Mouse (Mus musculus) bone marrow macrophage, adult 2 months (primary cell): ENCODE data around the gene Il23r. TPM values are rescaled to one million over a fixed set of nuclear protein-coding genes. Genes with fewer than 3 reads are reported as not detected.

ENCODE experiments used
- H3K27ac ChIP-seq: 2 replicates; pipeline ENCODE4 v1.5.1; 2012; ENCODE audit warnings: low read depth, low read length; ENCODE audit not compliant: insufficient read depth
- H3K4me1 ChIP-seq: 2 replicates; pipeline ENCODE4 v1.6.1; 2012; ENCODE audit warnings: low read length; ENCODE audit not compliant: control insufficient read depth, insufficient read depth
- H3K4me3 ChIP-seq: 2 replicates; pipeline ENCODE4 v1.5.1; 2012; ENCODE audit warnings: mild to moderate bottlenecking, low read length, moderate library complexity; ENCODE audit not compliant: insufficient read depth
- CTCF ChIP-seq: IDR thresholded peaks from 2 replicates; pipeline ENCODE4 v1.5.1; 2012; ENCODE audit warnings: low read depth, mild to moderate bottlenecking, low read length, moderate library complexity
- POLR2A ChIP-seq: IDR thresholded peaks from 2 replicates; pipeline ENCODE4 v1.6.1; 2012; ENCODE audit warnings: mild to moderate bottlenecking, low read depth, low read length, borderline replicate concordance
- polyA plus RNA-seq: library from polyadenylated mRNA; stranded (reverse); fragments of >200 nt; gene quantifications from 2 replicates; pipeline ENCODE4 v1.2.4, GENCODE M21; 2012; ENCODE audit not compliant: missing spikeins, insufficient read depth, insufficient read length

The Il23r gene
- polyA plus RNA-seq, 1 experiment, result not detected

- Histone ChIP-seq H3K27ac (no peak overlapping the region), H3K4me3 (no peak overlapping the region), H3K4me1 (no peaks in the 10 kb centered on the region)
- no peak for TF ChIP-seq POLR2A
- no peak for TF ChIP-seq CTCF
These were observed 10.6 kb downstream of the Il23r start for GRCm38 (mm10) chr6:67481012-67481411.

- Histone ChIP-seq H3K4me3 (no peak overlapping the region), H3K27ac (no peak overlapping the region), H3K4me1 (no peaks in the 10 kb centered on the region)
- TF ChIP-seq POLR2A (no peak), CTCF (no peak)
These were observed 20.4 kb downstream of the Il23r start for GRCm38 (mm10) chr6:67471242-67471641.

GRCm38 (mm10) chr6:67459424-67459823, 32.2 kb downstream of the Il23r start:
- H3K27ac ChIP-seq, result no peak overlapping the region
- H3K4me3 ChIP-seq, result no peak overlapping the region
- no peak for TF ChIP-seq POLR2A
- TF ChIP-seq CTCF, result no peak
- no peaks in the 10 kb centered on the region for H3K4me1 ChIP-seq

GRCm38 (mm10) chr6:67451330-67451729, 40.3 kb downstream of the Il23r start:
- TF ChIP-seq POLR2A (no peak), CTCF (no peak)
- Histone ChIP-seq H3K27ac (no peak overlapping the region), H3K4me1 (no peaks in the 10 kb centered on the region), H3K4me3 (no peak overlapping the region)

GRCm38 (mm10) chr6:67445866-67446265, 45.8 kb downstream of the Il23r start:
- Histone ChIP-seq H3K27ac (no peak overlapping the region), H3K4me1 (no peaks in the 10 kb centered on the region), H3K4me3 (no peak overlapping the region)
- TF ChIP-seq POLR2A, result no peak
- TF ChIP-seq CTCF, result no peak

- Histone ChIP-seq H3K4me3 (no peak overlapping the region), H3K4me1 (no peaks in the 10 kb centered on the region), H3K27ac (no peak overlapping the region)
- no peak for TF ChIP-seq POLR2A
- no peak for TF ChIP-seq CTCF
These were observed 48.5 kb downstream of the Il23r start for GRCm38 (mm10) chr6:67443124-67443523.

- H3K4me1 ChIP-seq, result no peaks in the 10 kb centered on the region
- H3K27ac ChIP-seq, result no peak overlapping the region
- H3K4me3 ChIP-seq, result no peak overlapping the region
- TF ChIP-seq POLR2A (no peak), CTCF (no peak)
These were observed 53.8 kb downstream of the Il23r start for GRCm38 (mm10) chr6:67437814-67438385.

GRCm38 (mm10) chr6:67437028-67437427, 54.6 kb downstream of the Il23r start:
- TF ChIP-seq CTCF (no peak), POLR2A (no peak)
- no peak overlapping the region for H3K27ac ChIP-seq
- H3K4me3 ChIP-seq, result no peak overlapping the region
- H3K4me1 ChIP-seq, result no peaks in the 10 kb centered on the region

- H3K27ac ChIP-seq, result no peak overlapping the region
- no peaks in the 10 kb centered on the region for H3K4me1 ChIP-seq
- H3K4me3 ChIP-seq, result no peak overlapping the region
- TF ChIP-seq CTCF (no peak), POLR2A (no peak)
These were observed 55.4 kb downstream of the Il23r start for GRCm38 (mm10) chr6:67436295-67436694.

GRCm38 (mm10) chr6:67435711-67436110, 55.9 kb downstream of the Il23r start:
- no peak overlapping the region for H3K27ac ChIP-seq
- no peak for TF ChIP-seq CTCF
- no peak for TF ChIP-seq POLR2A
- no peaks in the 10 kb centered on the region for H3K4me1 ChIP-seq
- H3K4me3 ChIP-seq, result no peak overlapping the region

GRCm38 (mm10) chr6:67434755-67435452, 56.8 kb downstream of the Il23r start:
- Histone ChIP-seq H3K27ac (no peak overlapping the region), H3K4me3 (no peak overlapping the region), H3K4me1 (no peaks in the 10 kb centered on the region)
- TF ChIP-seq POLR2A (no peak), CTCF (no peak)

- H3K4me3 ChIP-seq, result no peak overlapping the region
- H3K27ac ChIP-seq, result no peak overlapping the region
- no peaks in the 10 kb centered on the region for H3K4me1 ChIP-seq
- no peak for TF ChIP-seq POLR2A
- no peak for TF ChIP-seq CTCF
These were observed 59.8 kb downstream of the Il23r start for GRCm38 (mm10) chr6:67431808-67432207.
